Mouse (Mus musculus) E14TG2a.4 (cell line): ENCODE results near the gene Pard6a.

ENCODE experiments used
- H3K27me3 ChIP-seq: 2 replicates; pipeline ENCODE4 v1.6.1; 2014; ENCODE audit warnings: low read length, control low read depth; ENCODE audit not compliant: insufficient read depth
- H3K36me3 ChIP-seq: 2 replicates; pipeline ENCODE4 v1.6.1; 2014; ENCODE audit warnings: low read length, control low read depth; ENCODE audit not compliant: insufficient read depth
- H3K4me1 ChIP-seq: replicated peaks from 2 replicates; pipeline ENCODE4 v1.6.1; 2014; ENCODE audit warnings: low read depth, low read length, control low read depth
- H3K4me3 ChIP-seq: replicated peaks from 2 replicates; pipeline ENCODE4 v1.5.1; 2014; ENCODE audit warnings: mild to moderate bottlenecking, low read length
- H3K9me3 ChIP-seq: 2 replicates; pipeline ENCODE4 v1.6.1; 2014; ENCODE audit warnings: low read length, control low read depth
- CTCF ChIP-seq: conservative IDR thresholded peaks from 2 replicates; pipeline ENCODE4 v1.5.1; 2014; ENCODE audit warnings: low read length
- NANOG ChIP-seq: IDR thresholded peaks from 2 replicates; pipeline ENCODE4 v1.6.1; 2014; ENCODE audit warnings: borderline replicate concordance, low read length, mixed read lengths
- POU5F1 ChIP-seq: IDR thresholded peaks from 2 replicates; pipeline ENCODE4 v1.6.1; 2014; ENCODE audit warnings: low read length, borderline replicate concordance

The Pard6a gene

DNA sequence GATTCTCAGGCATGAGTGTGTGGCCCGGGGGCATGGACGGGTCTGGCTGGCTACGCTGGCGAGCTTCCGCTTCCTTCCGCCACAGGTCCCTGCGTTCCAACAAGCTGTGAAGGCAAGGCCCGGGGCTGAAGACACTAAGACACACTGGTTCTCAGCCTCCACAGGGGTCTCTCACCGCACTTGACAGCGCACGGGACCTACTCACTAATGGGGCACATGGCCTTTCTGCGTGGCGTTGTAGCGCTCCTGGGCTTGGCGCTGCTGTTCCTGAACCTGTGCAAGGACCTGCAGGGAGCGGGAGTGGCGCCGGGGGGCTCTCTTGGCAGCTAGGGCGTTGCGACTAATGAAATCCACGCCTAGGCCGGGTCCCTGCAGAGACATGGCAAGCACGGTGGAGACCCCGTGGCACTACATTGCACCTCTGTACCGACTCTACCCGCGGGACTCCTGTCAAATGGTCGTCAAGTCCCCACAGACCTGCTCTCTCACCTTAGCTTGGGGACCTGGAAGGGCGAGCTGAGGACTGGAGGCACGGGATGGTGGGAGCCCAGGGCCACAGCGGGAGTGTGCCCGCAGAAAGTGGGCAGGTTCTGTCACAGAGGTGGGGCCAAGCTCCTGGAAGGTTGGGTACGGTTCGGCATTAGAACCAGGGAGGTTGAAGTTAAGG, 3.3 kb downstream of the Pard6a start:
- peaks cover 77% of the 10 kb centered on the region for H3K4me1 ChIP-seq
- peaks cover 6% of the 10 kb centered on the region; the same call in 1 of the 2 replicates for H3K27me3 ChIP-seq
- peaks cover 40% of the 10 kb centered on the region for H3K36me3 ChIP-seq
- H3K9me3 ChIP-seq, result no peaks in the 10 kb centered on the region
- no peak for TF ChIP-seq POU5F1
- no peak for TF ChIP-seq CTCF
- no peak for TF ChIP-seq NANOG
- peak overlapping the region; percentile 54 for H3K4me3 ChIP-seq

DNA sequence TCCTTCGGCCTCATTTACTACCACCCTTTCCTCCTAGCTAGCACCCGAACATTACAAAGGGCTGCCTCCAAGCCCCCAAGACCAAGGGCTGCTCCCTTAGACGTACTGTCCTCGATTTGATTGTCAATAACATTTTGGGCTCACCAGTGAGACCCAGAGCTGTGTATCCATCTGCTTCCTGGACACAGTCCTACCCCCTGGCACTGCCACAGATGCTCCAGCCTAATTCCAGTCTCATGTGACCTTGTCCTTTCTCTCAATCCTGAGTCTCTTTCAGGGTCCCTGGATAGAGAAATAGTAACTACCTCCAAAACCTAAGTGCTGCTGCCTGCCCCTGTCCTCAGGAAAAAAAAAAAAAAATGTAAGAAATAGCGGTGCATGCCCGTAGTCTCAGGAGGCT, 4.0 kb downstream of the Pard6a start:
- peaks cover 2% of the 10 kb centered on the region; the same call in 1 of the 2 replicates for H3K27me3 ChIP-seq
- TF ChIP-seq NANOG (no peak), POU5F1 (no peak), CTCF (no peak)
- H3K9me3 ChIP-seq, result no peaks in the 10 kb centered on the region
- H3K4me3 ChIP-seq, result no peak overlapping the region
- H3K4me1 ChIP-seq, result peaks cover 77% of the 10 kb centered on the region
- peaks cover 37% of the 10 kb centered on the region for H3K36me3 ChIP-seq

DNA sequence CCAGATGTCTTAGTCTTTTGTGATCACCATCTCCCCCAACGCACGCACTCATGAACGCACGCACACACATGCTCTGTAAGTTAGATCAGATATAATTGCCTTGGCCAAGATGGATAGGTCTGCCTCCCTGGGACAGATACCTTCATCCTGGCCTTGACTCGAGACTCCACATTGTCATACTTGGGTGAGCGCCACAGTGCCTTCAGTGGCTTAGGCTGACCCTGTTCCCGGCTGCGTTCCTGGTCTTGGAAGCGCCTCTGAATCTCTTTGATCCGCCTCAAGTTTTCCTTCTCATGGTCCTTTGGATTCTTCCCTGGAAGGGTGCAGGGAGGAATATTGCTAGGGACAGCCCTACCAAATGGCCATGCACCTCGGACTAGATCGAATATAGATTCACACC, 5.5 kb downstream of the Pard6a start:
- H3K36me3 ChIP-seq, result peaks cover 37% of the 10 kb centered on the region
- peaks cover 83% of the 10 kb centered on the region for H3K4me1 ChIP-seq
- H3K4me3 ChIP-seq, result no peak overlapping the region
- no peaks in the 10 kb centered on the region for H3K27me3 ChIP-seq
- no peak for TF ChIP-seq POU5F1
- no peak for TF ChIP-seq CTCF
- TF ChIP-seq NANOG, result no peak
- H3K9me3 ChIP-seq, result no peaks in the 10 kb centered on the region

DNA sequence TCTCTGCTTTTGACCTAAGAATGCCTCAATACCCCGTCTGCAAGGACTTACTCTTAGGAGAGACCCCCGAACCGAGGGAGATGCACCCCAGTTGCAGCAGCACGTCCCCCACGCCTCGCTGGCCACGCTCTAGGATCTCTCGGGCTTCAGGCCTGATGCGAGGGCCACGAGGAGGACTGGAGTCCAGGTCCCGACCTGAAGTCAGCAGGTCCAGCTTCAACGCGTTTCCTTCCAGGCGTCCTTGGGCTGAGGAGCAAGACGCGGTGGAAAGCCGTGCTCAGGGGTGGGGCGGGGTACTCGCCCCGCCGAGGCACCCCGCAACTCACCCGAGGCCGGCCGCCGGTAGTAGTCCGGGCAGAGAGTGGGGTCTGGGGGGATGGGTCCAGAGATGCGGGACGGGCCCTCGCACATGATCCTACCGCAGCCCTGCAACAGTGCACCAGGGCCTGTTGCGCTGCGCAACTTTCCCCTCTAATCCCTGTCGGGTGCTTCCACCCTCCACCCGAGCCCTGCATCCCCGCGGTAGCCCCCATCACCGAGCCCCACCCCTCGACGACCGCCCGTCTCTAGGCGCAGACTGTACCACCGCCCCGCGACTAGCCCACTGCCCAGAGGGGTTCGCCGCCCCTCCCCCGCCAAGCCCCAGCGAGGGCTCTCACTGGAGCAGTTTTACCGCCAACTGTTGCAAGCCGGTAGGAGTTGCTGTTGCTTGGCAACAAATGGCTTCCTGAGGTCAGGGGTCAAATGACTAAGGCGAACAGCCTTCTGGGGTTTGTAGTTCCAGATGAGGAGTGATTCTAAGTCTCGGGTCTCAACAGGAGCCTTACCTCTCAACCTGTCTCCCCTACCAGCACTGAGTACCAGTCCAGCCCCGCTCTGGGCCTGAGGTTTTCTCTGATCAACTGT, 6.8 kb downstream of the Pard6a start, which contains the start of the genes 4933405L10Rik and Enkd1:
Gene 4933405L10Rik (plus strand): TSS at position 158 of the 906 bp plus-strand sequence.
Gene Enkd1 (minus strand): TSS at position 713 of the 906 bp plus-strand sequence.
- no peaks in the 10 kb centered on the region for H3K9me3 ChIP-seq
- TF ChIP-seq CTCF (no peak), POU5F1 (no peak), NANOG (no peak)
- H3K36me3 ChIP-seq, result peaks cover 30% of the 10 kb centered on the region
- H3K4me1 ChIP-seq, result peaks cover 76% of the 10 kb centered on the region
- peak within 1 kb of the TSS; percentile 89 for H3K4me3 ChIP-seq
- no peaks in the 10 kb centered on the region for H3K27me3 ChIP-seq

DNA sequence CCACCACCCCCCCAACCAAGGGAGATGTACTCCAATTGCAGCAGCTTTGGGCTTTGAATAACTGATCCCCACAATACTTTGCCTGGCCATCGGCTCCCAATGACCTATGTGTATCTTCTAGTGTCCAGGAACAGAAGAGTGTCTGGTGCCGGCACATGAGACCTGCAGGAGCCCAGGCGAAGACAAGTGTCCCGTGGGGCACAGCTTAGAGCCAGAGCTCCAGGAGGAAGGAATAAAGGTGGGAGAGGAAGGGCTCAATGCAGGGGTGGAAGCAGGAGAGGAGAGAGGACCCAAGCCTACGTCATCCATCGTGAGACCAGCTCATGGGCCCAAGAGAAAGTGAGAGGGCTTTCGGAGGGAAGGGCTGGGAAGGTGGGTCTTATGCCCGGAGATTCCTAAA, 7.7 kb downstream of the Pard6a start:
- H3K36me3 ChIP-seq, result peaks cover 21% of the 10 kb centered on the region
- TF ChIP-seq POU5F1, result no peak
- no peak for TF ChIP-seq CTCF
- no peaks in the 10 kb centered on the region for H3K27me3 ChIP-seq
- H3K4me3 ChIP-seq, result peak overlapping the region; percentile 89; the same call in 1 of the 2 replicates
- H3K4me1 ChIP-seq, result peaks cover 68% of the 10 kb centered on the region
- no peaks in the 10 kb centered on the region for H3K9me3 ChIP-seq

DNA sequence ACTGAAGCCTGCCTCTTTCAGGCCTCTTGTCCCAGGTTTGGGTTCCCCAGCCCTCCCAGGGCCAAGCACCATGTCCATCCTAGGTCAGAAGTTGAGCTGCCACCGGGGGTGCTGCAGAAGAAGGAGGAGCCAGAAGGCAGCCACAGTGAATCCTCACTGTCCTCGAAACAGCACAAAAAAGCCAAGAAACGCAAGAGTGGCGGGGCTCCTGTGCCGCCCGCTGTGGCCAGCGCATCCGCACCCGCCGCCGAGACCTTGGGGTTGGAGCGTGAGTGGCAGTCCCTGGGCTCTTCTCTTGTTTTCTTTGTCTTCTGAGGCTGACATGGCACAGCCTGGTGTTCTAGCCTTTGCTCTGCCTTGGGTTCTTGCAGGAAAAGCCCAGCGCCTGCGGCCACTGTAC, 8.4 kb downstream of the Pard6a start:
- Histone ChIP-seq H3K4me1 (peaks cover 62% of the 10 kb centered on the region), H3K9me3 (no peaks in the 10 kb centered on the region), H3K27me3 (no peaks in the 10 kb centered on the region), H3K4me3 (peak overlapping the region; percentile 89), H3K36me3 (peaks cover 15% of the 10 kb centered on the region)
- TF ChIP-seq NANOG, result no peak
- TF ChIP-seq POU5F1, result no peak
- no peak for TF ChIP-seq CTCF

DNA sequence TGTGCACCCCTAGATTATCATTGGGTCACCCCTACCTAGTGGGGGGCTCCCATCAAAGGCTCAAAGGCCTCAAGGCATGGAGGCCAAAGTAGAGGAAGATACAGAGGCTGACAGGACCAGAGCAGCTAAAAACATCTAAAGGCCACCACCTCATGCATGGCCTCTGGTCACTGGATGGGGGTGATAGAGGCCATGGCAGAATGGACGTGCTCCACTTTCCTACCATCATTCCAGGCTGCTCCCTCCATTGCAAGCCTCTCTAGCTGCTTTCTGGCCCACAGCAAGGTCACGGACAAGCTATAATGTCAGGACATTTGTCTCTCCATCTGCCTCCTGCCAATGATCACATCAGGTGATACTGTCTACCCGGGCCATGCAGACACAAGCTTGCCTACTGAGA, 11.3 kb downstream of the Pard6a start:
- TF ChIP-seq NANOG (no peak), CTCF (no peak), POU5F1 (no peak)
- no peaks in the 10 kb centered on the region for H3K36me3 ChIP-seq
- no peaks in the 10 kb centered on the region for H3K9me3 ChIP-seq
- H3K4me1 ChIP-seq, result peaks cover 51% of the 10 kb centered on the region
- H3K27me3 ChIP-seq, result no peaks in the 10 kb centered on the region
- H3K4me3 ChIP-seq, result no peak overlapping the region

DNA sequence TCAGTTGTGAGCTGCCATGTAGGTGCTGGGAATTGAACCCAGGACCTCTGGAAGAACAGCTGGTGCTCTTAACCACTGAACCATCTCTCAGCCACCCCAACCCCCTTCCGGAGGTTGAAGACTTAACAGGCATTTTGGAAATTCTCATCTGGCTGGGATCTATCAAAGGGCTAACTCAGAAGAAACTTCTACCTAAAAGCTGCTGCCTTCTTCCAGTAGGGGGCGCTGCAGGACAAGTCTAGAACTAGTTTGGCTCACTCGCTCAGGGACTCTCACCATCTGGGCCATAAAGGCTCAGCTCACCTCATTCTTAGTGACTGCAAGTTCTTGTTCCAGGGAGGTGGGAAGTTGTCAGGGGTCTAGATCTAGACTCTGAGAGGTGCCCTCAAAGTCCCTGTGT, 13.2 kb downstream of the Pard6a start:
- Histone ChIP-seq H3K4me1 (peaks cover 48% of the 10 kb centered on the region), H3K27me3 (no peaks in the 10 kb centered on the region), H3K4me3 (no peak overlapping the region), H3K36me3 (no peaks in the 10 kb centered on the region), H3K9me3 (no peaks in the 10 kb centered on the region)
- TF ChIP-seq CTCF (peak; percentile 77), NANOG (no peak)
